Mouse (Mus musculus) lung, embryonic 15.5 days (tissue): ENCODE measurements at regions not wholly inside any gene's neighbourhood (a gene's known extent, or its start where the extent isn't known, plus 50 kb on each side); places are given as distances from the start of the nearest gene placed in this dataset. TPM values are rescaled to one million over a fixed set of nuclear protein-coding genes. Genes with fewer than 3 reads are reported as not detected.

Source experiments
- ATAC-seq: fragments of 200-750 bp; cut with Nextera tagmentation; 2 replicates; pipeline ENCODE4 v1.8.0; 2017; ENCODE audit warnings: moderate number of reproducible peaks, borderline replicate concordance; ENCODE audit not compliant: low FRiP score, low TSS enrichment; ENCODE audit errors: extremely low read depth
- H3K27ac ChIP-seq: fragments of 300-500 bp; sonication (generic); 2 replicates; pipeline ENCODE4 v1.5.1; 2015; ENCODE audit warnings: moderate library complexity, mild to moderate bottlenecking, inconsistent platforms
- H3K27me3 ChIP-seq: fragments of 300-500 bp; sonication (generic); 2 replicates; pipeline ENCODE4 v1.6.1; 2015; ENCODE audit warnings: inconsistent platforms
- H3K36me3 ChIP-seq: fragments of 300-500 bp; sonication (generic); 2 replicates; pipeline ENCODE4 v1.6.1; 2015; ENCODE audit warnings: inconsistent platforms
- H3K4me1 ChIP-seq: fragments of 300-500 bp; sonication (generic); 2 replicates; pipeline ENCODE4 v1.6.1; 2015; ENCODE audit warnings: inconsistent platforms
- H3K4me2 ChIP-seq: fragments of 300-500 bp; sonication (generic); 2 replicates; pipeline ENCODE4 v1.6.1; 2015; ENCODE audit warnings: inconsistent platforms, mild to moderate bottlenecking, moderate library complexity
- H3K4me3 ChIP-seq: fragments of 300-500 bp; sonication (generic); 2 replicates; pipeline ENCODE4 v1.5.1; 2015; ENCODE audit warnings: mild to moderate bottlenecking, inconsistent platforms
- H3K9ac ChIP-seq: fragments of 300-500 bp; sonication (generic); 2 replicates; pipeline ENCODE4 v1.6.1; 2015; ENCODE audit warnings: inconsistent platforms
- H3K9me3 ChIP-seq: fragments of 300-500 bp; sonication (generic); 2 replicates; pipeline ENCODE4 v1.6.1; 2016; ENCODE audit warnings: inconsistent platforms
- WGBS: fragments of 180-500 bp; shearing (Covaris S2); methylation state at CpG from one replicate; pipeline ENCODE4 v1.1.7; 2015; 5-methylcytosine and 5-hydroxymethylcytosine counted together
- microRNA-seq: library from miRNA; unstranded; fragments of <30 nt; microRNA quantifications from one replicate; pipeline ENCODE4, GENCODE M21; 2016

GRCm38 (mm10) chr15:22208991-22209390, 339.8 kb upstream of the Cdh18 start:
- 71% methylated on average over 1 of the region's 1 CpGs for WGBS
- no peak overlapping the region for H3K9ac ChIP-seq
- no peaks in the 10 kb centered on the region for H3K4me1 ChIP-seq
- ATAC-seq, result no peak
- H3K9me3 ChIP-seq, result no peaks in the 10 kb centered on the region
- H3K4me2 ChIP-seq, result no peak overlapping the region
- H3K27ac ChIP-seq, result no peak overlapping the region
- no peaks in the 10 kb centered on the region for H3K36me3 ChIP-seq
- H3K4me3 ChIP-seq, result no peak overlapping the region
- H3K27me3 ChIP-seq, result no peaks in the 10 kb centered on the region

- no peak for ATAC-seq
- H3K4me1 ChIP-seq, result no peaks in the 10 kb centered on the region
- H3K27ac ChIP-seq, result no peak overlapping the region
- H3K4me3 ChIP-seq, result no peak overlapping the region
- H3K4me2 ChIP-seq, result no peak overlapping the region
- H3K9me3 ChIP-seq, result no peaks in the 10 kb centered on the region
- no peaks in the 10 kb centered on the region for H3K27me3 ChIP-seq
- 61% methylated on average over 4 of the region's 4 CpGs for WGBS
- no peaks in the 10 kb centered on the region for H3K36me3 ChIP-seq
- H3K9ac ChIP-seq, result no peak overlapping the region
Observed at GRCm38 (mm10) chr15:22232629-22233028, 316.2 kb upstream of the Cdh18 start.

GRCm38 (mm10) chr15:22280919-22281318, 267.9 kb upstream of the Cdh18 start:
- Histone ChIP-seq H3K4me1 (no peaks in the 10 kb centered on the region), H3K36me3 (no peaks in the 10 kb centered on the region), H3K4me3 (no peak overlapping the region), H3K27me3 (no peaks in the 10 kb centered on the region), H3K4me2 (no peak overlapping the region), H3K9me3 (no peaks in the 10 kb centered on the region), H3K9ac (no peak overlapping the region), H3K27ac (no peak overlapping the region)
- no peak for ATAC-seq
- WGBS, result 92% methylated on average over 1 of the region's 1 CpGs

GRCm38 (mm10) chr15:22311016-22311415, 237.8 kb upstream of the Cdh18 start:
- Histone ChIP-seq H3K27me3 (no peaks in the 10 kb centered on the region), H3K27ac (no peak overlapping the region), H3K4me1 (no peaks in the 10 kb centered on the region), H3K4me2 (no peak overlapping the region), H3K4me3 (no peak overlapping the region), H3K9me3 (no peaks in the 10 kb centered on the region), H3K36me3 (no peaks in the 10 kb centered on the region), H3K9ac (no peak overlapping the region)
- no peak for ATAC-seq
- WGBS, result 84% methylated on average over 5 of the region's 5 CpGs

GRCm38 (mm10) chr15:22318992-22319391, 229.8 kb upstream of the Cdh18 start:
- 76% methylated on average over 7 of the region's 7 CpGs for WGBS
- ATAC-seq, result no peak
- Histone ChIP-seq H3K4me1 (no peaks in the 10 kb centered on the region), H3K27ac (no peak overlapping the region), H3K27me3 (no peaks in the 10 kb centered on the region), H3K36me3 (no peaks in the 10 kb centered on the region), H3K9ac (no peak overlapping the region), H3K4me2 (no peak overlapping the region), H3K9me3 (no peaks in the 10 kb centered on the region), H3K4me3 (no peak overlapping the region)

GRCm38 (mm10) chr15:22338941-22339340, 209.9 kb upstream of the Cdh18 start:
- ATAC-seq, result no peak
- no peaks in the 10 kb centered on the region for H3K9me3 ChIP-seq
- WGBS, result 37% methylated on average over 3 of the region's 3 CpGs
- H3K27ac ChIP-seq, result no peak overlapping the region
- H3K4me3 ChIP-seq, result no peak overlapping the region
- no peaks in the 10 kb centered on the region for H3K36me3 ChIP-seq
- H3K4me2 ChIP-seq, result no peak overlapping the region
- H3K27me3 ChIP-seq, result no peaks in the 10 kb centered on the region
- no peaks in the 10 kb centered on the region for H3K4me1 ChIP-seq
- H3K9ac ChIP-seq, result no peak overlapping the region

GRCm38 (mm10) chr15:22344321-22344720, 204.5 kb upstream of the Cdh18 start:
- H3K36me3 ChIP-seq, result no peaks in the 10 kb centered on the region
- no peak overlapping the region for H3K27ac ChIP-seq
- H3K27me3 ChIP-seq, result no peaks in the 10 kb centered on the region
- no peaks in the 10 kb centered on the region for H3K9me3 ChIP-seq
- ATAC-seq, result no peak
- H3K4me2 ChIP-seq, result no peak overlapping the region
- no peak overlapping the region for H3K9ac ChIP-seq
- H3K4me1 ChIP-seq, result no peaks in the 10 kb centered on the region
- H3K4me3 ChIP-seq, result no peak overlapping the region

- no peaks in the 10 kb centered on the region for H3K4me1 ChIP-seq
- H3K27ac ChIP-seq, result no peak overlapping the region
- no peak overlapping the region for H3K4me3 ChIP-seq
- H3K36me3 ChIP-seq, result no peaks in the 10 kb centered on the region
- 79% methylated on average over 1 of the region's 1 CpGs for WGBS
- no peak overlapping the region for H3K4me2 ChIP-seq
- H3K9me3 ChIP-seq, result no peaks in the 10 kb centered on the region
- no peak for ATAC-seq
- H3K9ac ChIP-seq, result no peak overlapping the region
- no peaks in the 10 kb centered on the region for H3K27me3 ChIP-seq
Observed at GRCm38 (mm10) chr15:22351502-22351901, 197.3 kb upstream of the Cdh18 start.

Small RNA genes lying in the stretch of these regions (microRNA-seq; reads per million reads assigned to microRNA genes)
- not detected for gene Gm27525
